Mouse (Mus musculus) heart, embryonic 11.5 days (tissue): ENCODE measurements at regions not wholly inside any gene's neighbourhood (a gene's known extent, or its start where the extent isn't known, plus 50 kb on each side); places are given as distances from the start of the nearest gene placed in this dataset.

Experiments
- ATAC-seq: fragments of 200-750 bp; cut with Nextera tagmentation; replicated peaks from 2 replicates; pipeline ENCODE4 v1.8.0; 2017; ENCODE audit warnings: moderate library complexity; ENCODE audit not compliant: insufficient number of reproducible peaks, low FRiP score, low TSS enrichment
- H3K27ac ChIP-seq: fragments of 300-500 bp; sonication (generic); 2 replicates; pipeline ENCODE4 v1.5.1; 2014; ENCODE audit warnings: mild to moderate bottlenecking, low read depth, low read length
- H3K27me3 ChIP-seq: fragments of 300-500 bp; sonication (generic); 2 replicates; pipeline ENCODE4 v1.6.1; 2014; ENCODE audit warnings: mild to moderate bottlenecking, low read length, mixed read lengths; ENCODE audit not compliant: control insufficient read depth, insufficient read depth
- H3K36me3 ChIP-seq: fragments of 300-500 bp; sonication (generic); 2 replicates; pipeline ENCODE4 v1.6.1; 2014; ENCODE audit warnings: mild to moderate bottlenecking, low read length, moderate library complexity, mixed read lengths; ENCODE audit not compliant: control insufficient read depth, insufficient read depth
- H3K4me1 ChIP-seq: fragments of 300-500 bp; sonication (generic); 2 replicates; pipeline ENCODE4 v1.6.1; 2014; ENCODE audit warnings: low read length; ENCODE audit not compliant: control insufficient read depth, insufficient read depth
- H3K4me2 ChIP-seq: fragments of 300-500 bp; sonication (generic); 2 replicates; pipeline ENCODE4 v1.6.1; 2014; ENCODE audit warnings: mild to moderate bottlenecking, moderate library complexity
- H3K4me3 ChIP-seq: fragments of 300-500 bp; sonication (generic); 2 replicates; pipeline ENCODE4 v1.5.1; 2014; ENCODE audit warnings: low read depth, low read length
- H3K9ac ChIP-seq: fragments of 300-500 bp; sonication (generic); 2 replicates; pipeline ENCODE4 v1.6.1; 2014; ENCODE audit warnings: mild to moderate bottlenecking, low read depth, low read length, moderate library complexity
- H3K9me3 ChIP-seq: fragments of 300-500 bp; sonication (generic); replicated peaks from 2 replicates; pipeline ENCODE4 v1.6.1; 2016; ENCODE audit warnings: low read length; ENCODE audit not compliant: control insufficient read depth
- WGBS: fragments of 180-500 bp; shearing (Covaris S2); extraction: QIAGEN DNeasy Blood & Tissue Kit; methylation state at CpG from one replicate; pipeline ENCODE4 v1.1.7; 2014; ENCODE audit not compliant: insufficient replicate concordance; 5-methylcytosine and 5-hydroxymethylcytosine counted together

- Histone ChIP-seq H3K36me3 (no peaks in the 10 kb centered on the region), H3K27me3 (no peaks in the 10 kb centered on the region), H3K27ac (no peak overlapping the region), H3K4me1 (peaks cover 12% of the 10 kb centered on the region), H3K9me3 (no peaks in the 10 kb centered on the region), H3K9ac (no peak overlapping the region), H3K4me3 (no peak overlapping the region), H3K4me2 (no peak overlapping the region)
- ATAC-seq: no peak
- 75% methylated on average over 10 of the region's 10 CpGs for WGBS
Observed at GRCm38 (mm10) chr16:89693321-89693720, 122.3 kb upstream of the Krtap11-1 start.

- Histone ChIP-seq H3K9me3 (no peaks in the 10 kb centered on the region), H3K27me3 (no peaks in the 10 kb centered on the region), H3K36me3 (no peaks in the 10 kb centered on the region), H3K4me3 (no peak overlapping the region), H3K4me1 (no peaks in the 10 kb centered on the region), H3K9ac (no peak overlapping the region), H3K27ac (no peak overlapping the region), H3K4me2 (no peak overlapping the region)
- ATAC-seq: no peak
- 88% methylated on average over 6 of the region's 6 CpGs for WGBS
Observed at GRCm38 (mm10) chr16:89679438-89679837, 108.5 kb upstream of the Krtap11-1 start.

GRCm38 (mm10) chr16:89678446-89679015, 107.5 kb upstream of the Krtap11-1 start:
- ATAC-seq: no peak
- H3K27me3 ChIP-seq: no peaks in the 10 kb centered on the region
- no peaks in the 10 kb centered on the region for H3K36me3 ChIP-seq
- H3K9ac ChIP-seq: no peak overlapping the region
- H3K4me1 ChIP-seq: no peaks in the 10 kb centered on the region
- H3K27ac ChIP-seq: no peak overlapping the region
- H3K4me2 ChIP-seq: no peak overlapping the region
- no peak overlapping the region for H3K4me3 ChIP-seq
- no peaks in the 10 kb centered on the region for H3K9me3 ChIP-seq
- 63% methylated on average over 6 of the region's 6 CpGs for WGBS

GRCm38 (mm10) chr16:89675009-89675785, 104.2 kb upstream of the Krtap11-1 start:
- Histone ChIP-seq H3K4me3 (no peak overlapping the region), H3K9me3 (no peaks in the 10 kb centered on the region), H3K27me3 (no peaks in the 10 kb centered on the region), H3K4me2 (no peak overlapping the region), H3K36me3 (no peaks in the 10 kb centered on the region), H3K9ac (no peak overlapping the region), H3K4me1 (no peaks in the 10 kb centered on the region), H3K27ac (no peak overlapping the region)
- 50% methylated on average over 13 of the region's 13 CpGs for WGBS
- ATAC-seq: peak; percentile 52; the same call in 1 of the 2 replicates

- no peak for ATAC-seq
- Histone ChIP-seq H3K4me1 (no peaks in the 10 kb centered on the region), H3K27me3 (no peaks in the 10 kb centered on the region), H3K4me3 (no peak overlapping the region), H3K4me2 (no peak overlapping the region), H3K27ac (no peak overlapping the region), H3K9me3 (no peaks in the 10 kb centered on the region), H3K36me3 (no peaks in the 10 kb centered on the region), H3K9ac (no peak overlapping the region)
- 86% methylated on average over 16 of the region's 16 CpGs for WGBS
Observed at GRCm38 (mm10) chr16:89674159-89674902, 103.3 kb upstream of the Krtap11-1 start.

- no peak overlapping the region for H3K9ac ChIP-seq
- ATAC-seq: no peak
- no peaks in the 10 kb centered on the region for H3K36me3 ChIP-seq
- no peaks in the 10 kb centered on the region for H3K9me3 ChIP-seq
- H3K27ac ChIP-seq: no peak overlapping the region
- 75% methylated on average over 9 of the region's 9 CpGs for WGBS
- no peaks in the 10 kb centered on the region for H3K4me1 ChIP-seq
- no peak overlapping the region for H3K4me3 ChIP-seq
- H3K27me3 ChIP-seq: no peaks in the 10 kb centered on the region
- H3K4me2 ChIP-seq: no peak overlapping the region
Observed at GRCm38 (mm10) chr16:89671188-89671726, 100.3 kb upstream of the Krtap11-1 start.

GRCm38 (mm10) chr16:89660071-89660470, 89.1 kb upstream of the Krtap11-1 start:
- no peak for ATAC-seq
- Histone ChIP-seq H3K27ac (no peak overlapping the region), H3K27me3 (no peaks in the 10 kb centered on the region), H3K9ac (no peak overlapping the region), H3K9me3 (no peaks in the 10 kb centered on the region), H3K4me2 (no peak overlapping the region), H3K4me1 (no peaks in the 10 kb centered on the region), H3K36me3 (no peaks in the 10 kb centered on the region), H3K4me3 (no peak overlapping the region)
- WGBS: 73% methylated on average over 2 of the region's 2 CpGs

GRCm38 (mm10) chr16:89656036-89656435, 85.1 kb upstream of the Krtap11-1 start:
- Histone ChIP-seq H3K4me3 (no peak overlapping the region), H3K36me3 (no peaks in the 10 kb centered on the region), H3K4me1 (no peaks in the 10 kb centered on the region), H3K4me2 (no peak overlapping the region), H3K9me3 (no peaks in the 10 kb centered on the region), H3K9ac (no peak overlapping the region), H3K27me3 (no peaks in the 10 kb centered on the region), H3K27ac (no peak overlapping the region)
- no peak for ATAC-seq
- WGBS: 82% methylated on average over 3 of the region's 3 CpGs
